Mouse (Mus musculus) thymus, postnatal 25 days (tissue): Measurements from ENCODE around the gene Mccc2.

Experiments
- DNase-seq: peaks from one replicate; pipeline ENCODE4 v3.0.0; 2022

The Mccc2 gene

DNA sequence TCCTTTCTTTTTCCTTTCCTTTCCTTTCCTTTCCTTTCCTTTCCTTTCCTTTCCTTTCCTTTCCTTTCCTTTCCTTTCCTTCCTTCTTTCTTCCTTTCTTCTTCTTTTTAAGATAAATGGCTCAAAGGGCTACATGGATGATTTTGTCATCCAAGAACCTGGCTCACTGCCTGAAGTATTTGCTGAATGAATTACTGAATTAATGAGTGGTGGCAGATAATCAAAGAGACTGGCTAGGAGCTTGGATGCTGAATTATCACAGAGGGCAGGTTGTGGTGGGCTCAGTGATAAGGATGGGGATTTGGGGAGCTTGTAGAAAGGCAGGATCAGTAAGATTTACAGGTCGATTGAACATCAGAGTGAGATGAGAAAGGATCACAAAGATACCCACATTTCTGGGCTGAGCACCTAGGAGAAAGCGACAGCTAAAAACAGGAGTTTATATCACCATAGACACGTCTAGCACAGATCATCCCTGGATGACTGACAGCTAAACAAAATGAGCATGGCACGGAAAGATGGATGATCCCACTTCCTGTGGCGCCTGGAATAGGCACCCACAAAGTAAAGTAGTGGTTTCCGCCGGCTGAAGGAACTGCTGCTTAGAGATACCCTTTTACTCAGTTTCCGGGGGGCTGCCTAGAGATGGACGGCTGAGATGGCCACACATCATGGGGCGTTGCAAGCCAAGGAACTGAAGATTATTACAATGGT lies 76.7 kb downstream of the Mccc2 start:
- no peak for DNase-seq

DNA sequence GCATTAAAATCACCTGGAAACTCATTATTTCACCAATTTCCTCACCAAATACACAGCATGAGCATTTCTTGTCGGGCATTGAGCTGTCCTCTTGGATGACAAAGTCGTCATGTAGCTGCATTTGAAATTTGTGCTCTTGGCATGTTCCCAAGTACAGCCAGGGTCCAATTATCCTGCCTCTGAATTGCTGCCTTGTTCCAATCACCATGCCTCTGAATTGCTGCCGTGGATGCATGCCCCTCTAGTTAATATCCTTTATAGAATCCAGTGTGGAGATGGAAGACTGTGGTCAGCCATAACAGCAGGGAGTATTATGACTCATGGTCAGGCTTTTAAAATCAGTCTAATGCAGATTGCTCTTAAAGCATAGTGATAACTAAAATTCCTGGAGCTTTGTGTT lies 77.7 kb downstream of the Mccc2 start:
- DNase-seq = no peak

DNA sequence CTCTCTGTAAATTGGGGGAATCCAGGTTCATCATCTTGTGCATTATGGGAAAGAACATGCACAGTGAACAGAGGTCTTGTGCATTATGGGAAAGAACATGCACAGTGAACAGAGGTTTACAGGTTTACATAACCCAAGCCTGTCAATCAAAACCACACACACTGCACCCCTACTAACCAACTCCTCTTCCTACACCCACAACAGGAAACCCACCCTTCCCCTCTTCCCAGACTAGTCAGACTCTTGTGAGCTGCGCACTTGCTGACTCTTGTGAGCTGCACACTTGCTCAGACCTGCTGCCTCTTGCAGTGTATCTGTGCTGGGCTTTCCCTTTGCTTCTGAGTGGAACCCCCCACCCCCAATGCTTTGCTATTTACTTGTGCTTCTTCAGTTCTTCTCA lies 83.0 kb downstream of the Mccc2 start:
- peak; percentile 5 for DNase-seq

DNA sequence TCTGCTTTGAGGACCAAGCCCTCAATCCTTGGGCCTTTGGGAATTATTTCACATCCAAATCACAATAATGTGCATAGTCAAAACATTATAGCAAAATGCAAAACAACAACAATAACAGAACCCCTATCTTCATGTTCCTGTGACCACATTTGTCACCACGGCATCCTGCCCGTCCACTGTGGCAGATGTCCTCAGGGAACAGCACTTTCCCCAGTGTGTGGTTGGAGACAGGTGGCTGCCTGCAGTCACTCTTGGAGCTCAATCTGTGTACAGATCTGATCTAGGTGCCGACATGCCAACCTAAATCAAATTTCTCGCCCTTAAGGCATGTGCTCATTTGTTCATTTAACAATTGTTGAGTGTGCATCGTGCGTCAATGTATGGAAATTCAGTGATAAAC lies 83.9 kb downstream of the Mccc2 start:
- no peak for DNase-seq

DNA sequence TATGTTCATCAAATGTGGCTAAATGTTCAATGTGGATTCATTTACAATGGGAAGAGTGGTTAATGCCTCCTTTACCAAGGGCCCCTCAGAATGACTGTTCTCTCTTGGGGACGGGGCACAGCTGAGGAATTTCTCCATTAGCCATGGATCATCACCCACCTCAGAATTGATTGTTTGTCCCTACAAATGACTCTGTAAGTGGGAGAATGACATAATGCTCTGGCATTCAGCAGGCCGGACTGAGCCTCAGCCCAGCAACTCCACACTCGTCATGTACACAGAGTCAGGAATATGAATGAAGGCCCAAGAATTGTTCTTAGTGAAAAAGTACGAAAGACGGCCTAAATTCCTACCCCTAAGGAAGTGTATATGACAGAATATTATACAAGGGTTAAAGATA lies 89.2 kb downstream of the Mccc2 start:
- no peak for DNase-seq

DNA sequence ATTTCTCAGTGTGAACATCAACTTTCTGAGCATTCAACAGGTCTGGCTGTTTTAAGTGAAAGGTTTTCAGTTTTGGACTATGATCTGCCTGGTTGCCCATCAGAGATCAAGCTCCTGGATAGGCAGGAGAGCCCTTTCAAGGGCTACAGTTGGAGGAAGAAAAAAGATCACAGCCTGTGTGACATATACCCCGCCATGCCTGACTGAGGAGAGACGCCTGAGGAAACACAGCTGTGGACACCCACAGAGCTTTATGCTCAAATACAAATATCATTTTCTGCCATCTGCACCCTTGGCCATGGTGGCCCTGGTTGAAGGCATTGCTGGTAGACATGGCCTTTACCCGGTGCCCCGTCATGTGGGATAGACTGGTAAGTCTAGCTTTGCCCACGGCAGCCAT lies 99.8 kb downstream of the Mccc2 start:
- no peak for DNase-seq

DNA sequence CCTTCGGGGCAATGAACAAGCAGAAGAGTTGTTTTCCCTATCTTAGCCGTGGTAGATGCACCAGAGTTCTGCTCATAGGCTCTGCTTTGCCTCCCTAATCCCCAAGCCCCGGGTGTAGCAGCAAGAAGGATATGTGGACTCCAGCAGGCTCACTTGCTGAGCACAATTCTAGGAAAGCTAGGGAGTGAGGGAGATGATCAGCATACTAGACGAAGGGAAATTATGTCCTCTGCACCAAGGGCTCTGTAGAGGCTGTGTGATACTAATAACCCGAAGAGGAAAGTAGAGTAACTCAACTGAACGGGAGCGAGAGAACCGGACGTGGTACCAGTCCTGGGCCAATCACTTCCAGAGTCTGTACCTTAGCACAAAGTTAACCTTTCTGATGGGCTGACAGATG lies 114.5 kb downstream of the Mccc2 start, which contains the start of gene Cartpt:
Gene Cartpt (minus strand): TSS at position 127 of the 400 bp plus-strand sequence.
- no peak for DNase-seq

DNA sequence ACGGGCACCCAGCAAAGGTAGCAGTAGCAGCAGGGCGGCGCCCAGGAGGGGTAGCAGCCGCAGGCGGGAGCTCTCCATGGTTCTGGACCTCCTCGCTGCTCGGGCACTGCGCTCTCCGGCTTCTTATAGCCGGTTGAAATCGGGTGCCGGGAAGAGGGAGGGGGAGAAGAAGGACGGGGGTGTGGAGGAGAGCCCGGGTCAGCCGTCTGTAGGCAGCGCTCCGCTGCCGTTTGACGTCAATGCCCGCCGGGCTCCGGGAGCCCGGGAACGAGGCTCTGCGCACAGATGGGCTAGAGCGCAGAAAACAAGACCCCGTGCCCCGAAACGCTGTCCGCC lies 114.9 kb downstream of the Mccc2 start:
- DNase-seq = no peak

DNA sequence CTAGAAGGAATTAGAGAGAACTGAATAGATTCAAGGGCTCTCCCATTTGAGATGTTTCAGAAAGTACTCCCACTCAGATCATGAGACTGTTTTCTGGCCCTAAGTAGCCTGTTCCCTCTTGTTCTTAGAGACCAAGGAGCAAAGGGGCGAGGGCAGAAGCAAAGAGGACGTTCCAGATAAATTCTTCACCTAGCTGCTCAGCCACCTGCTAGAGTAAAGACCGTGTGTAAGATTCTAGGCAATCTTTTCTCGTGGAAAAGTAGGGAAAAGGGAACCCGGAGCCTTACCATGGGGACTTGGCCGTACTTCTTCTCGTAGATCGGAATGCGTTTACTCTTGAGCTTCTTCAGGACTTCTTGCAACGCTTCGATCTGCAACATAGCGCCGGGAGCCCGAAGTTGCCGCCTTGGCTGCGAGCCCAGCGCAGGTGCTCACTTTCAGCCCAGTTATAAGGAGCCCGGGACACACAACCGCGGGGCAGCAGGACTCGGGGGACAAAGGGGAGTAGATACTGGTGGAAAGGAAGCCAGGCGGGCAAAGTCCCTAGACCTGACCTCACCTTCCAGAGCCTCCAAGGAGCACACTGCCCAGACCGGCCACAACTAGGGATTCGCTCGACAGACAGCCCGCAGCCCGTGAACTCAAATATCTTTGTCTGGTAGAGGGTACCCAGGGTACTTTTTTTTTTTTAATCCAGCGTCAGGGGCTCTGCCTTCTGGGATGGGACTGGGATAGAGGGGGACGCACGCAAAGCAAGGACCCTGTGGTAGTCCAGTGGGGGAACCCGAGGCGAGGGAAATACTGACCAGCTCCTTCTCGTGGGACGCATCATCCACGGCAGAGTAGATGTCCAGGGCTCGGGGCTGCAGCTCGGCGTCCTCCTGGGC lies 115.5 kb downstream of the Mccc2 start:
- DNase-seq = no peak

DNA sequence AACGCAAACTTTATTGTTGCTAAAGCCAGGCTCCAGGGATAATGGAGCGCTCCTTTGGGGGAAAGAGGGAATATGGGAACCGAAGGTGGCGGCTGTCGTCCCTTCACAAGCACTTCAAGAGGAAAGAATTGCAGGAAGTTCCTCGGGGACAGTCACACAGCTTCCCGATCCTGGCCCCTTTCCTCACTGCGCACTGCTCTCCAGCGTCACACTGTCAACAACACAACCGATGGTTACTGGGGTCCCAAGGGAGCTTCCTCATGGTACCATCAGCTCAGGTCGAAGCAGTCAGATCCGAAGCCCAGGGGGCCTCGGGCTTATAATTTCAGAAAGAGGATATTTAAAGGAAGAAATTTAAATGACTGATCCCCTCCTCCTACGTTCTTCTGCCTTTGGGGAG lies 116.6 kb downstream of the Mccc2 start:
- no peak for DNase-seq
